Mouse (Mus musculus): ENCODE measurements around the gene Hoxb4.

The Hoxb4 gene

DNA sequence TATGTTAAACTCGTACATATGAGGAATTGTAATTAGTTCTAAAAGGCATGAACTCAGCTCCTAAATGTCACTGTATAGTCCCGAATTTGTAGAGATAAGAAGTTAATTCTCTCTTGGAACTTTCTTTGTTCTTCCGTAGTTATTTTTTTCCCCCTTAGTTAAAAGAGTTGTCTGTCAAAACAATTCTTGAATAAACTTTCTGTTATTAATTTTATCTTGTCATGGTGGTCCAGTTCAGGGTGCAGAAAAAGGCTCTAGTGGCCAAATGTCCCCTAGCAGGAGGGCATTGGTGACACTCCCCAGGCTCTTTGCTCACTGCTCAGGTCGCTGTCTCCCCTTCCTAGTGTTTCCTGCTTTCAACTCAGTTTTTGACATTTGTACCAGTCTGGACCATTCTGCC, 29.6 kb downstream of the Hoxb4 start:
- ATAC-seq (ENCODE audit: insufficient number of reproducible peaks, low FRiP score, low TSS enrichment): no peak

GRCm38 (mm10) chr11:96348141-96348928, 30.3 kb downstream of the Hoxb4 start:
- no peak for ATAC-seq (ENCODE audit: insufficient number of reproducible peaks, low FRiP score, low TSS enrichment)

GRCm38 (mm10) chr11:96348988-96349387, 30.9 kb downstream of the Hoxb4 start:
- ATAC-seq (ENCODE audit: insufficient number of reproducible peaks, low FRiP score, low TSS enrichment): no peak

GRCm38 (mm10) chr11:96349491-96350340, 31.6 kb downstream of the Hoxb4 start:
- no peak for ATAC-seq (ENCODE audit: insufficient number of reproducible peaks, low FRiP score, low TSS enrichment)

GRCm38 (mm10) chr11:96350341-96350624, 32.2 kb downstream of the Hoxb4 start, which contains the start of gene Hoxb2:
Gene Hoxb2, plus strand, starts transcription at chr11:96350525.
- no peak for ATAC-seq (ENCODE audit: insufficient number of reproducible peaks, low FRiP score, low TSS enrichment)

DNA sequence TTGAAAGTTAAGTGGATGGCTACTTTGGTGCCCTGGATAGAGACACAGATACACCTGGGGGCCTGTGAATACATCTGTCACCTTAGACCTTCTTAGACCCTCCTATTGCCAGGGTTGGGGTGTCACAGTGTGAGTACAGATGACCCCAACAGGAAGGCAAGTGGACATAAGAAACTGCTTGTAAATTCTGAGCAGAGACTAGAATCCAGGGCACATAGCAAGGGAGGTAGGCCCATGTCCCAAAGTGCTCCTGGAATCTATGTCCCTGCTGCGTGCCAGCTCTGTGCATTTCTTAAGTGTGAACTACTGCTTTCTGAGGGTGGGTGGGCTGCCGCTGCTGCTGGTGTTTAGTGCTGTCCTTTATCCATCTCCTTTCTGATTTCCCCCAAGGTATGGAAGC, 32.7 kb downstream of the Hoxb4 start:
- ATAC-seq (ENCODE audit: insufficient number of reproducible peaks, low FRiP score, low TSS enrichment): no peak

GRCm38 (mm10) chr11:96351312-96351711, 33.2 kb downstream of the Hoxb4 start:
- ATAC-seq (ENCODE audit: insufficient number of reproducible peaks, low FRiP score, low TSS enrichment): no peak

GRCm38 (mm10) chr11:96351831-96352230, 33.8 kb downstream of the Hoxb4 start:
- no peak for ATAC-seq (ENCODE audit: insufficient number of reproducible peaks, low FRiP score, low TSS enrichment)

DNA sequence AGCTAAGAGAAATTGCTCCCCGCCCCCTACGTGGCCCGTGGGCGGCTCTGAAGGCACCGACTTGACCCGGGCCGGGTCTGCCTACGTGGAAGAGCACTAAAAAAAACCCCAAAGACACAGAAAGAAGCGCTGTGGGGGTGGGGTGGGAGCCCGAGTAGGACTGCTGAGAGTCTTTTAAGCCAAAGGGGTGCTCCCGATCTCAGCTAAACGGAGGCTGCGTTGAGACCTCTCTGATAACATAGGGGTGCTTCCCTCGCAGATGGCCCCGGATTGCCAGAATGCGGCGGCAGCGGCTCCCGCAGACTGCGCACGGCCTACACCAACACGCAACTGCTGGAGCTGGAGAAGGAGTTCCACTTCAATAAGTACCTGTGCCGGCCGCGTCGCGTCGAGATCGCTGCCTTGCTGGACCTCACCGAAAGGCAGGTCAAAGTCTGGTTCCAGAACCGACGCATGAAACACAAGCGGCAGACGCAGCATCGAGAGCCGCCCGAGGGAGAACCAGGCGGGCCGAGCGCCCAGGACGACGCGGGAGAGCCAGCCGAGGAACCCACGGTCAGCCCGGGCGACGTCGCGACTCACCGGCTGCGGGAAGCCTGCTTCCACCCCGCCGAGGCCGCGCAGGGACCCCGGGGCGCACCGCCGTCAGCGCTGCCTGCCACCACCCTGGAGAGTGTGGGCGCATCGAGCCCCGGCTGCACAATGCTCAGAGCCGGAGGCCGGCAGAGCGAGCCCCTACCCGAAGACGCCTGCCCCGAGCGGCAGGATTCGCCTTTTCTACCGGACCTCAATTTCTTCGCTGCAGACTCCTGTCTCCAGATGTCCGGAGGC, 34.8 kb downstream of the Hoxb4 start:
- ATAC-seq (ENCODE audit: insufficient number of reproducible peaks, low FRiP score, low TSS enrichment): no peak

DNA sequence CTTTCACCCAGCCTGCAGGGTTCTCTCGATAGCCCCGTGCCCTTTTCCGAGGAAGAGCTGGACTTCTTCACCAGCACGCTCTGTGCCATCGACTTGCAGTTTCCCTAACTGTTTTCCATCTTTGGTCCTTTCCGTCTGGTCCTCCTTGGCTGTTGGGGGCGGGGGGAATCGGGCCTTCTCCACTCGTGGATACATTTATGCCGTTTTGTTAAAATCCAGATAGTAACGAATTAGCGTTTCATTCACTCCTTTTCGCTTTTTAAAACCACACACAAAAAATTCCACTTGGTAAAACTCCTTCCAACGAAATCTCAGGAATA, 35.4 kb downstream of the Hoxb4 start:
- no peak for ATAC-seq (ENCODE audit: insufficient number of reproducible peaks, low FRiP score, low TSS enrichment)

GRCm38 (mm10) chr11:96353939-96354338, 35.9 kb downstream of the Hoxb4 start:
- ATAC-seq (ENCODE audit: insufficient number of reproducible peaks, low FRiP score, low TSS enrichment): no peak

- no peak for ATAC-seq (ENCODE audit: insufficient number of reproducible peaks, low FRiP score, low TSS enrichment)
Measured at GRCm38 (mm10) chr11:96354376-96354775, 36.3 kb downstream of the Hoxb4 start.

DNA sequence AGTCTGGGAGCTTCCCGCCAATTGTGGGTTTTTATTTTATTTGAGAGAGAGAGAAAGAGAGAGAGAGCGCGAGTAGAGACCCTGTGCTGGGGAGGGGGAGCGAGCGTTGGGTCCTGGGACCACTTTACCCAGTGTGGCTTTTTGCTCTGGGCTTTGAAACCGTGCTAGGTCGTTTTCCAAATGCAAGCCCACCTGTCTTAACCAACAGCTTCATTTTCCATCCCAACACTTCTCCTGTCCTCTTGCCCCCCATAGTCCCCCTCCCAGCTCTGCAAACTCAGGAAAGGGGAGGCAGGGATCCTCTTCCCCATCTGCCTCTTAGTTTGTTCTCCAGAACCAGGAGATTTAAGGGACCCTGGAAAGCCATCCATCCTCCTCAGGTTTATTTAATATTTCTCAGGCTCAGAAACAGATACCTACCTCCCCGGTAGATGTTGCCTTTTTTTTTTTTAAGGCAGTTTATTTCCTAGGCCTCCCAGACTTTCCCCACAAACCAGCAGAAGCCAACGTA, 36.8 kb downstream of the Hoxb4 start:
- ATAC-seq (ENCODE audit: insufficient number of reproducible peaks, low FRiP score, low TSS enrichment): no peak

DNA sequence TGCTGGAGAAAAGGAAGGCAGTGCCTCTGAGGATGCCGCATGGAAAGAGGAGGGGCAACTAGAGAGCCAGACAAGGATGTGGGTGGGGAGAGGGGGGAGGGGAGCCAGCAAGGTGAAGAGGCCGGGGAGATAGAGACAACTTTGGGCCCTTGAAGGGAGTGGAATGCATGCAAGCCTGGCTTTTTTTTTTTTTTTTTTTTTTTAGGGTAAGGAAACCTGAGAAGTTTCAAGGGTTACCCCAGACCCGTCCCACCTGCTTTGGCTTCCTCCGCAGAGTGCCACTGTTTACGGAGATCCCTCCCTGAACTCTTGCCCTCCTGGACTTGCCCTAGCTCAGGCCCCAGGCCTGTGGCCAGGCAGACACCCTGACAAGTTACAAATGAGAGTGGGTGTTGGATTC, 45.7 kb downstream of the Hoxb4 start:
- ATAC-seq (ENCODE audit: insufficient number of reproducible peaks, low FRiP score, low TSS enrichment): no peak

- ATAC-seq (ENCODE audit: insufficient number of reproducible peaks, low FRiP score, low TSS enrichment): no peak
Measured at GRCm38 (mm10) chr11:96365441-96366091, 47.5 kb downstream of the Hoxb4 start, which contains the start of gene Hoxb1. Gene Hoxb1, plus strand, starts transcription at chr11:96365752.

DNA sequence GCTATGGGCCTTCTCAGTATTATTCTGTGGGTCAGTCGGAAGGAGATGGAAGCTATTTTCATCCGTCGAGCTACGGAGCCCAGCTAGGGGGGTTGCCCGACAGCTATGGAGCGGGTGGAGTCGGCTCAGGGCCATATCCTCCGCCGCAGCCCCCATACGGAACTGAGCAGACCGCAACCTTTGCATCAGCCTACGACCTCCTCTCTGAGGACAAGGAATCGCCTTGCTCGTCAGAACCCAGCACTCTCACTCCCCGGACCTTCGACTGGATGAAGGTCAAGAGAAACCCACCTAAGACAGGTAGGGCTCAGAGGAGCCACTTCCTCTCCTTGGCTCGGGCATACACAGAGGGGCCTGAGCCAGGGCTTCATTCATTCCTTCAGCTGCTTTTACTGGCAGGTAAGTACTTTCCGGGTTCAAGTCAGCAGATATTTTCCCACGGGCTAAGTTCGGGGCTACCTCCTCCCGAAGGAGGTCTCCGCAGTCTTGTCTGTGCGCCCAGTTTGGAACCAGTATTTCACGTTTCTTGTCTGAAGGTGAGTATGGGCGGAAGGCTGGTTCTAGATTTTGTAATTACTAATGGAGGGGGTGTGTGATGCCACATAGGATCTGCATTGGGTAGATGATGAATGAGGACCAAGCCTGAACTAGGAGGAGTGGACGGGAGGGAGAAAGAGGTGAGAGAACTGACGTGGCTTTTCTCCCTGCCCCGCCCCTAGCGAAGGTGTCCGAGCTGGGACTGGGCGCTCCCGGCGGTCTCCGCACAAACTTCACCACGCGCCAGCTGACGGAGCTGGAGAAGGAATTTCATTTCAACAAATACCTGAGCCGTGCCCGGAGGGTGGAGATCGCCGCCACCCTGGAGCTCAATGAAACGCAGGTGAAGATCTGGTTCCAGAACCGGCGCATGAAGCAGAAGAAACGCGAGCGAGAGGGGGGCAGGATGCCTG, 48.3 kb downstream of the Hoxb4 start:
- ATAC-seq (ENCODE audit: insufficient number of reproducible peaks, low FRiP score, low TSS enrichment): no peak

DNA sequence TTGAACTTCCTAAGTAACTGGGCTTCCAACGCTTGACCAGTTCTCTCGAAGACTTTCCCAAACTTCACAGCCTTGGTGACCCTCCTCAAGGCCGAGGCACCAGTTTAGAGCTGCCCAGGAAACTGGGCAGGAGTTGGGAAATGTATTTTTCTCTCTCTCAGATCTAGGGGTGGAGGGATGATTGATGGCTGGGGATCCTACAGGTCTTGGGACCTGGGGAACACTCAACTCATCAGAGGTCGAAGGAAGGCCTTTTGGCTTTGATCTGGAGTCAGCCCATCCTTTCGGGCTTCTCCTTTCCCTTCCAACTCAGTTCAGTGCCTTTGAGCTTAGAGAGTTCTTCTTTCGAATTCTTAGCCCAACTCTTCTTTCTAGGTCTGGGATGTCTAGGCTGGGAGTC, 49.1 kb downstream of the Hoxb4 start:
- ATAC-seq (ENCODE audit: insufficient number of reproducible peaks, low FRiP score, low TSS enrichment): no peak

DNA sequence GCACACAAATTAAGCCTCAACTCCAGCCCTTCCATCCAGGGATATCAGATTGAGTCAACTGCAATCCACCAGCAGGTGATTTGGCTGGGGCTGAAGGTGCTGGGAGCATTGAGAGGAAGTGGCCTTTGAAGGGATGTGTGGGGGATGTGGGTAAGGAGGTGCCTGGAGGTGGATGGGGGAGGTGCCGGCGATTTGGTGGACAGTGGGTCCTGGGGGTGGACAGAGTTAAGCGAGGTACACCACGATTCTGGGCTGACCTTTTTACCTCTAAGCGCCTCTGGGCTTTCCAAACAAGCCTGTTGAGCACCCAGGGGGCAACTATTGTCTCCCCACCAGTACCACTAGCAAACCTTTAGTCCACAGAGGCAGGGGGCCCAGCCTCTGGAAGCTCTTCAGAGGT, 50.6 kb downstream of the Hoxb4 start:
- no peak for ATAC-seq (ENCODE audit: insufficient number of reproducible peaks, low FRiP score, low TSS enrichment)

DNA sequence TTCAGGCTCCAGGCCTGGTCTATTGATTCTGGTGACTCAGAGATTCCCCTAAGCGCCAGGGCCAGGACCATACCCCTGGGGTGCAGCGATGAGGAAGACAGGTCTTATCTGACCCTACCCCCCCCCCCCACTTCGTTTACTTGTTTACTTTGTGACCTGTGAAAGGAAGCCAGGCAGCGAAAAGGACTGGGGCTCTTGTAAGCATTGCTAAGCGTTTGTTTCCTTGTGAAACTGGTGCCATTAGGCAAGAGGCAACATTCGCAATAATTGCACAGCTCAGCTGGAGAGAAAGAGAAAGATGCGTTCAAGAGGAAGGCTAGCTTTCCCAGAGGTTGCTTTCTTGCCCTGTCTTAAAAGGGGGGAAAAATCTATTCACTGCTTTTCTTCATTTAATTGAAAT, 51.1 kb downstream of the Hoxb4 start:
- ATAC-seq (ENCODE audit: insufficient number of reproducible peaks, low FRiP score, low TSS enrichment): no peak

All from cerebellum, adult (tissue).